Mouse (Mus musculus) hindbrain, embryonic 15.5 days (tissue): ENCODE measurements around the gene Gstp2. TPM values are rescaled to one million over a fixed set of nuclear protein-coding genes. Genes with fewer than 3 reads are reported as not detected.
A peak's percentile ranks its signal among the peaks of the same experiment; 100 is the strongest.
"Not testable (repeated sequence)": the region's sequence is repeated elsewhere in the genome, so short reads cannot be mapped to it uniquely, and the experiment has no call there.

ENCODE experiments used
- ATAC-seq: fragments of 200-750 bp; cut with Nextera tagmentation; 2 replicates; pipeline ENCODE4 v1.8.0; 2017; ENCODE audit warnings: low read depth, moderate number of reproducible peaks, moderate TSS enrichment; ENCODE audit not compliant: low FRiP score
- H3K27ac ChIP-seq: fragments of 300-500 bp; sonication (generic); replicated peaks from 2 replicates; pipeline ENCODE4 v1.5.1; 2015; ENCODE audit warnings: mild to moderate bottlenecking, inconsistent platforms
- H3K27me3 ChIP-seq: fragments of 300-500 bp; sonication (generic); 2 replicates; pipeline ENCODE4 v1.6.1; 2015; ENCODE audit warnings: control low read depth, inconsistent platforms
- H3K36me3 ChIP-seq: fragments of 300-500 bp; sonication (generic); 2 replicates; pipeline ENCODE4 v1.6.1; 2015; ENCODE audit warnings: control low read depth, inconsistent platforms
- H3K4me1 ChIP-seq: fragments of 300-500 bp; sonication (generic); replicated peaks from 2 replicates; pipeline ENCODE4 v1.6.1; 2015; ENCODE audit warnings: control low read depth, inconsistent platforms
- H3K4me2 ChIP-seq: fragments of 300-500 bp; sonication (generic); 2 replicates; pipeline ENCODE4 v1.6.1; 2015; ENCODE audit warnings: moderate library complexity, mild to moderate bottlenecking, inconsistent platforms
- H3K4me3 ChIP-seq: fragments of 300-500 bp; sonication (generic); 2 replicates; pipeline ENCODE4 v1.5.1; 2015; ENCODE audit warnings: mild to moderate bottlenecking, inconsistent platforms
- H3K9ac ChIP-seq: fragments of 300-500 bp; sonication (generic); 2 replicates; pipeline ENCODE4 v1.6.1; 2015; ENCODE audit warnings: inconsistent platforms
- H3K9me3 ChIP-seq: fragments of 300-500 bp; sonication (generic); 2 replicates; pipeline ENCODE4 v1.6.1; 2016; ENCODE audit warnings: control low read depth, inconsistent platforms
- WGBS: fragments of 180-500 bp; shearing (Covaris S2); methylation state at CpG from one replicate; pipeline ENCODE4 v1.1.7; 2015; 5-methylcytosine and 5-hydroxymethylcytosine counted together
- polyA plus RNA-seq: library from polyadenylated mRNA; unstranded; fragments of >200 nt; fragmentation: Nextera tagmentation; extraction: Ambion mirVana; gene quantifications from 2 replicates; pipeline ENCODE4 v1.2.1, GENCODE M21; 2015

Gene Gstp2
- polyA plus RNA-seq, 1 experiment from 2014 or later = 0.60 TPM

GRCm38 (mm10) chr19:4040941-4041340 lies 4.9 kb downstream of the Gstp2 start:
- WGBS = 91% methylated on average over 5 of the region's 5 CpGs
- not testable (repeated sequence) for H3K27ac ChIP-seq, H3K9ac ChIP-seq, ATAC-seq, H3K4me3 ChIP-seq, H3K9me3 ChIP-seq, H3K36me3 ChIP-seq, H3K4me2 ChIP-seq, H3K27me3 ChIP-seq
- peaks cover 19% of the 10 kb centered on the region for H3K4me1 ChIP-seq

DNA sequence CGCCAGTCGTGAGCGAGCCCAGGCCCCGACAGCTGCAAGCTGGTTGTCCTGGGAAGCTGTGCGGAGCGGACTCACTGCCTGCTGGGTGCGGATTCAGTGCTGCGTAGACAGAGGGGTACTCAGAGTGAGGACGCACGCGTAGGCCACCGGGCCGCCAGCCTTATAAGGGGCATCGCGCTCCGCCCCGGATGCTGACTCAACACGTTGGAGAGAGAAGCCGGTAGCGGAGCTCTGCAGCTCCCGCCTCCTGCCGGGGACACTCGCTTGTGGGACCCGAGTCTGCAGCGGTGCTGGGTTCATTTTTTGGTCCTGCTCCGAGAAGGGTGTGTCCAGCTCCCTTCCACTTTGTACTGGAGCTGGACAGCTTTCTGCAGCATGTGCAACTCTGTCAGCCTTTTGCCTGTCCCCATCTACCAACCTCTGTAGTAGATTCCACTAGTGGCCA lies 8.0 kb downstream of the Gstp2 start, which contains the start of gene Gstp1:
Gstp1 (minus strand) TSS at position 198 of the 445 bp plus-strand sequence.
- Histone ChIP-seq H3K4me1 (peaks cover 19% of the 10 kb centered on the region), H3K9ac (peak within 1 kb of the TSS; percentile 63), H3K4me2 (peak within 1 kb of the TSS; percentile 69), H3K4me3 (peak within 1 kb of the TSS; percentile 60), H3K9me3 (no peaks in the 10 kb centered on the region), H3K27me3 (no peaks in the 10 kb centered on the region), H3K27ac (peak within 1 kb of the TSS; percentile 74), H3K36me3 (peaks cover 4% of the 10 kb centered on the region; the same call in 1 of the 2 replicates)
- ATAC-seq = peak; percentile 91
- WGBS = 0% methylated on average over 26 of the region's 26 CpGs

- 22% methylated on average over 7 of the region's 8 CpGs for WGBS
- peak overlapping the region; percentile 60 for H3K4me3 ChIP-seq
- not testable (repeated sequence) for H3K36me3 ChIP-seq, H3K27me3 ChIP-seq, H3K9me3 ChIP-seq
- H3K27ac ChIP-seq = peak overlapping the region; percentile 74
- peak overlapping the region; percentile 63 for H3K9ac ChIP-seq
- H3K4me2 ChIP-seq = peak overlapping the region; percentile 69
- H3K4me1 ChIP-seq = peaks cover 19% of the 10 kb centered on the region
- ATAC-seq = 0 out of 2 replicates have a peak, but pooled peaks have one; percentile 52
Observed at GRCm38 (mm10) chr19:4037154-4037787, 8.6 kb downstream of the Gstp2 start.

GRCm38 (mm10) chr19:4036327-4037045 lies 9.3 kb downstream of the Gstp2 start:
- WGBS = 76% methylated on average over 12 of the region's 12 CpGs
- Histone ChIP-seq H3K27me3 (no peaks in the 10 kb centered on the region), H3K4me1 (peaks cover 19% of the 10 kb centered on the region), H3K9ac (no peak overlapping the region), H3K36me3 (peaks cover 4% of the 10 kb centered on the region; the same call in 1 of the 2 replicates), H3K4me2 (peak overlapping the region; percentile 18), H3K27ac (no peak overlapping the region), H3K4me3 (no peak overlapping the region), H3K9me3 (no peaks in the 10 kb centered on the region)
- ATAC-seq = no peak

- Histone ChIP-seq H3K4me3 (no peak overlapping the region), H3K9me3 (no peaks in the 10 kb centered on the region), H3K36me3 (peaks cover 4% of the 10 kb centered on the region; the same call in 1 of the 2 replicates), H3K4me1 (peaks cover 19% of the 10 kb centered on the region), H3K9ac (no peak overlapping the region), H3K27me3 (no peaks in the 10 kb centered on the region), H3K4me2 (no peak overlapping the region), H3K27ac (no peak overlapping the region)
- WGBS = 64% methylated on average over 5 of the region's 5 CpGs
- ATAC-seq = no peak
Observed at GRCm38 (mm10) chr19:4033742-4034141, 12.1 kb downstream of the Gstp2 start.

DNA sequence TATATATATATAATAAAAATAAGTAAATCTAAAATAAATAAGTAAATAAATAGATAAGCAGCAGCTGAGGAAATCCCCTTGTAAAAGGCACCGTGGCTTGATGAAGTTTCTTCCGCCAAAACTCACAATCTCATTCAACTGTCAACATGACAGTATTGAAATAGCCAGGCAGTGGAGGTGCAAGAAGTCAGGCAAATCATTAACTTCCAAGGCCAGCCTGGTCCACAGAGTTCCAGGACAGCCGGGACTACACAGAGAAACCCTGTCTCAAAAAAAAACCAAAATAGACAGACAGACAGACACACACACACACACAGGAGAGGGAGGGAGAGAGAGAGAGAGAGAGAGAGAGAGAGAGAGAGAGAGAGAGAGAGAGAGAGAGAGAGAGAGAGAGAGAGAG lies 12.5 kb downstream of the Gstp2 start:
- H3K27ac ChIP-seq = no peak overlapping the region
- H3K27me3 ChIP-seq = no peaks in the 10 kb centered on the region
- no peak for ATAC-seq
- no peaks in the 10 kb centered on the region for H3K9me3 ChIP-seq
- H3K4me2 ChIP-seq = no peak overlapping the region
- H3K9ac ChIP-seq = no peak overlapping the region
- H3K36me3 ChIP-seq = peaks cover 4% of the 10 kb centered on the region; the same call in 1 of the 2 replicates
- no peak overlapping the region for H3K4me3 ChIP-seq
- WGBS = 67% methylated on average over 3 of the region's 3 CpGs
- H3K4me1 ChIP-seq = peaks cover 17% of the 10 kb centered on the region

GRCm38 (mm10) chr19:4032668-4033067 lies 13.2 kb downstream of the Gstp2 start:
- ATAC-seq = no peak
- Histone ChIP-seq H3K4me2 (no peak overlapping the region), H3K9ac (no peak overlapping the region), H3K27me3 (no peaks in the 10 kb centered on the region), H3K4me3 (no peak overlapping the region), H3K27ac (no peak overlapping the region), H3K4me1 (peaks cover 12% of the 10 kb centered on the region), H3K36me3 (peaks cover 4% of the 10 kb centered on the region; the same call in 1 of the 2 replicates), H3K9me3 (no peaks in the 10 kb centered on the region)
- WGBS = 68% methylated on average over 7 of the region's 7 CpGs

- Histone ChIP-seq H3K27ac (no peak overlapping the region), H3K9ac (no peak overlapping the region), H3K9me3 (no peaks in the 10 kb centered on the region), H3K27me3 (no peaks in the 10 kb centered on the region), H3K4me1 (no peaks in the 10 kb centered on the region), H3K4me2 (no peak overlapping the region), H3K36me3 (no peaks in the 10 kb centered on the region), H3K4me3 (no peak overlapping the region)
- ATAC-seq = no peak
Observed at GRCm38 (mm10) chr19:4027576-4027975, 18.2 kb downstream of the Gstp2 start.

- no peak for ATAC-seq
- no peaks in the 10 kb centered on the region for H3K36me3 ChIP-seq
- 80% methylated on average over 7 of the region's 7 CpGs for WGBS
Observed at GRCm38 (mm10) chr19:4023185-4023584, 22.6 kb downstream of the Gstp2 start.

DNA sequence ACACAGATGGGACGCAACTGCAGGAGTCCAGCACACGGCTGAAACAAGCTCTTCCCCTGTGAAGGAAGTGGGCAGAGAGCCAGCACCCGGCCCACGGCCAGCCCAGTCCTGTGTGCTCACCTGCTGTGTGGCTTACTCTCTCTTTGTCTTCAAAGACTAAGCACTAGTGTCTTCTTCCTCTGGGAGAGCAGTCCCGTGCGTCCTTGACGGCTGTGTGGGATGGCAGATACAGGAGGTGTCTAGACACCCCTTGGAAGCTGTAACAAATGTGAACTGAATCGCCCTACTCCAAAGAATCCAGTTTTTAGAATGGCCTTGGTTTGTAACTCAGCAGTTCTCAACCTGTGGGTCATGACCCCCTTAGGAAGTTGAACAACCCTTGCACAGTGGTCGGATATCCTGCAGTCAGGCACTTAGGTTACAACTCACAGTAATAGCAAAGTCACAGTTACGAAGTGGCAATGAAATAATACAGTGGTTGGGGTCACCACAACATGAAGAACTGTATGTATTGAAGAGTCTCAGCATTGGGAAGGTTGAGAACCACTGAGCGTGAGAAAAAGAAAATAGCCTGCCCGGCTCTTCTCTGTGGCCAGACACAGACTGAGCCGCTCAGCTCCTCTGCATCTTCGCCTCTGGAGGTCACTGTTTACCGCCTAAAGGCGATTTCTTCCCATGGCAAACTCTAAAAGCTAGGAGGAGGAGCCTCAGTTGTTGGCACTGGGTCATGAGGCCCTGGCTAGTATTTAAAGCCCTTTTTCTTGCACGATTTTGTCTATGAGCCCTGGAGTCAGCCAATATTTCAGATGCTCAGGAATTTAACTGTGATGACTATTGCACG lies 26.9 kb downstream of the Gstp2 start:
- Histone ChIP-seq H3K4me3 (no peak overlapping the region), H3K9ac (no peak overlapping the region), H3K27ac (no peak overlapping the region), H3K36me3 (no peaks in the 10 kb centered on the region), H3K4me1 (peaks cover 8% of the 10 kb centered on the region; the same call in 1 of the 2 replicates), H3K27me3 (no peaks in the 10 kb centered on the region), H3K4me2 (no peak overlapping the region; the same call in 1 of the 2 replicates), H3K9me3 (no peaks in the 10 kb centered on the region)
- WGBS = 25% methylated on average over 18 of the region's 18 CpGs
- ATAC-seq = peak; percentile 86

More at GRCm38 (mm10) chr19:4023185-4023584, 22.6 kb downstream of the Gstp2 start:
- Histone ChIP-seq H3K27ac (no peak overlapping the region), H3K27me3 (no peaks in the 10 kb centered on the region), H3K9me3 (no peaks in the 10 kb centered on the region), H3K4me3 (no peak overlapping the region), H3K9ac (no peak overlapping the region), H3K4me2 (no peak overlapping the region), H3K4me1 (peaks cover 8% of the 10 kb centered on the region; the same call in 1 of the 2 replicates)

DNA sequence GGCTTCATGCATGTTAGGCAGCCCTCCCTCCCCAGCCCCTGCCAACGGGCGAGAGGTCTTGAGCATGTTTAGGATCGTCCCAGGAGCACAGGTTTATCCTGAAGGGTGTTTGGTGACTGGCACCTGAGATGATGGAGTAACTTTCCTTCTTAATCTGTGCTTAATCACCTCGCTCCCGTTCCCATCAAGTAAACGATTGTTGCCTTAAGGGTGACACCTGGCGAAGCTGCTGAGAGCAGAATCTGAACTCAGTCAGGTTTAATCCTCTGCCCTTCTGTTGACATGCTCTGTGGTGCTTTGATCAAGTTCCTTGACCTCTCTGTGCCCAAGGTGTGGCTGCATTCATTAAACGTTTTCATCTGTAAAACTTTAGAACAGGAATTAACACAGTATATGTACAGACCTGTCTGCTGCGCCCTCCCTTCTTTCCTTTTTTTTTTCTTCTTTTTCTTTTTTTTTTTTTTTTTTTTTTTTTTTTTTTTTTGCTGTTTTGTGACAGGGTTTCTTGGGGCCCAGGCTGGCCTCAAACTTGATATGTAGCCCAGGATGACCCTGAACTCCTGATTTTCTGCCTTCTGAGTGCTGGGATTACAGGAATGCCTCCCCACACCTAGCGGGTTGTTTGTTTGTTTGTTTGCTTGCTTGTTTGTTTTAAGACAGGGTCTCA lies 27.8 kb downstream of the Gstp2 start:
- no peak overlapping the region for H3K4me3 ChIP-seq
- H3K36me3 ChIP-seq = no peaks in the 10 kb centered on the region
- H3K27me3 ChIP-seq = no peaks in the 10 kb centered on the region
- no peak overlapping the region for H3K4me2 ChIP-seq
- H3K4me1 ChIP-seq = peaks cover 8% of the 10 kb centered on the region; the same call in 1 of the 2 replicates
- 76% methylated on average over 10 of the region's 10 CpGs for WGBS
- ATAC-seq = no peak
- no peak overlapping the region for H3K27ac ChIP-seq
- H3K9ac ChIP-seq = no peak overlapping the region
- H3K9me3 ChIP-seq = no peaks in the 10 kb centered on the region
